Mouse (Mus musculus) kidney, embryonic 15.5 days (tissue): ENCODE measurements around the gene Trim47. TPM values are rescaled to one million over a fixed set of nuclear protein-coding genes. Genes with fewer than 3 reads are reported as not detected.

Experiments
- ATAC-seq: fragments of 200-750 bp; cut with Nextera tagmentation; replicated peaks from 2 replicates; pipeline ENCODE4 v1.8.0; 2017; ENCODE audit warnings: moderate TSS enrichment; ENCODE audit not compliant: low FRiP score
- H3K27ac ChIP-seq: fragments of 300-500 bp; sonication (generic); 2 replicates; pipeline ENCODE4 v1.5.1; 2015; ENCODE audit warnings: mild to moderate bottlenecking, inconsistent platforms
- H3K27me3 ChIP-seq: fragments of 300-500 bp; sonication (generic); 2 replicates; pipeline ENCODE4 v1.6.1; 2015; ENCODE audit warnings: inconsistent platforms
- H3K36me3 ChIP-seq: fragments of 300-500 bp; sonication (generic); 2 replicates; pipeline ENCODE4 v1.6.1; 2015; ENCODE audit warnings: inconsistent platforms
- H3K4me1 ChIP-seq: fragments of 300-500 bp; sonication (generic); 2 replicates; pipeline ENCODE4 v1.6.1; 2015; ENCODE audit warnings: inconsistent platforms
- H3K4me2 ChIP-seq: fragments of 300-500 bp; sonication (generic); 2 replicates; pipeline ENCODE4 v1.6.1; 2015; ENCODE audit warnings: moderate library complexity, mild to moderate bottlenecking, inconsistent platforms
- H3K4me3 ChIP-seq: fragments of 300-500 bp; sonication (generic); replicated peaks from 2 replicates; pipeline ENCODE4 v1.5.1; 2015; ENCODE audit warnings: mild to moderate bottlenecking, inconsistent platforms
- H3K9ac ChIP-seq: fragments of 300-500 bp; sonication (generic); 2 replicates; pipeline ENCODE4 v1.6.1; 2015; ENCODE audit warnings: mild to moderate bottlenecking, inconsistent platforms
- H3K9me3 ChIP-seq: fragments of 300-500 bp; sonication (generic); replicated peaks from 2 replicates; pipeline ENCODE4 v1.6.1; 2016; ENCODE audit warnings: inconsistent platforms
- WGBS: fragments of 180-500 bp; shearing (Covaris S2); methylation state at CpG from one replicate; pipeline ENCODE4 v1.1.7; 2015; ENCODE audit warnings: mixed read lengths; 5-methylcytosine and 5-hydroxymethylcytosine counted together
- polyA plus RNA-seq: library from polyadenylated mRNA; unstranded; fragments of >200 nt; fragmentation: Nextera tagmentation; extraction: Ambion mirVana; gene quantifications from 2 replicates; pipeline ENCODE4 v1.2.1, GENCODE M21; 2015

The Trim47 gene
- polyA plus RNA-seq, 1 experiment from 2014 or later, result 24.6 TPM

- peaks cover 63% of the 10 kb centered on the region for H3K36me3 ChIP-seq
- H3K27me3 ChIP-seq, result no peaks in the 10 kb centered on the region
- 66% methylated on average over 6 of the region's 6 CpGs for WGBS
- H3K4me2 ChIP-seq, result no peak overlapping the region
- no peak overlapping the region for H3K4me3 ChIP-seq
- no peak for ATAC-seq
- peaks cover 35% of the 10 kb centered on the region for H3K4me1 ChIP-seq
- H3K9ac ChIP-seq, result no peak overlapping the region
- H3K27ac ChIP-seq, result no peak overlapping the region
- H3K9me3 ChIP-seq, result no peaks in the 10 kb centered on the region
Observed at GRCm38 (mm10) chr11:116081081-116081480, 45.9 kb downstream of the Trim47 start.

GRCm38 (mm10) chr11:116079511-116079910 is 47.5 kb downstream of the Trim47 start:
- Histone ChIP-seq H3K9me3 (no peaks in the 10 kb centered on the region), H3K36me3 (peaks cover 58% of the 10 kb centered on the region), H3K9ac (no peak overlapping the region), H3K27ac (0 out of 2 replicates have a peak overlapping the region, but pooled peaks have one; percentile 24), H3K4me2 (no peak overlapping the region), H3K4me1 (peaks cover 29% of the 10 kb centered on the region), H3K27me3 (no peaks in the 10 kb centered on the region), H3K4me3 (no peak overlapping the region)
- WGBS, result 84% methylated on average over 10 of the region's 10 CpGs
- ATAC-seq, result no peak

GRCm38 (mm10) chr11:116078676-116079320 is 48.2 kb downstream of the Trim47 start:
- Histone ChIP-seq H3K9me3 (no peaks in the 10 kb centered on the region), H3K27ac (peak overlapping the region; percentile 68), H3K9ac (no peak overlapping the region), H3K36me3 (peaks cover 52% of the 10 kb centered on the region), H3K4me2 (peak overlapping the region; percentile 64; the same call in 1 of the 2 replicates), H3K27me3 (no peaks in the 10 kb centered on the region), H3K4me1 (peaks cover 34% of the 10 kb centered on the region), H3K4me3 (no peak overlapping the region)
- ATAC-seq, result no peak
- WGBS, result 43% methylated on average over 10 of the region's 10 CpGs

GRCm38 (mm10) chr11:116078221-116078620 is 48.8 kb downstream of the Trim47 start:
- Histone ChIP-seq H3K4me1 (peaks cover 34% of the 10 kb centered on the region), H3K36me3 (peaks cover 47% of the 10 kb centered on the region), H3K27ac (peak overlapping the region; percentile 71), H3K4me3 (peak overlapping the region; percentile 35), H3K9ac (peak overlapping the region; percentile 35), H3K9me3 (no peaks in the 10 kb centered on the region), H3K4me2 (peak overlapping the region; percentile 64), H3K27me3 (no peaks in the 10 kb centered on the region)
- peak; percentile 21; the same call in 1 of the 2 replicates for ATAC-seq
- 6% methylated on average over 16 of the region's 16 CpGs for WGBS

- H3K36me3 ChIP-seq, result peaks cover 41% of the 10 kb centered on the region
Observed at GRCm38 (mm10) chr11:116077446-116078204, 49.4 kb downstream of the Trim47 start, which contains the start of gene Unc13d. Gene Unc13d, minus strand, starts transcription at chr11:116077961.

GRCm38 (mm10) chr11:116076836-116077235 is 50.2 kb downstream of the Trim47 start:
- WGBS, result 87% methylated on average over 7 of the region's 7 CpGs
- no peak overlapping the region; the same call in 1 of the 2 replicates for H3K4me3 ChIP-seq
- peaks cover 33% of the 10 kb centered on the region for H3K36me3 ChIP-seq
- no peaks in the 10 kb centered on the region for H3K9me3 ChIP-seq
- H3K27me3 ChIP-seq, result no peaks in the 10 kb centered on the region
- H3K4me2 ChIP-seq, result no peak overlapping the region
- ATAC-seq, result 0 out of 2 replicates have a peak, but pooled peaks have one; percentile 12
- no peak overlapping the region for H3K9ac ChIP-seq
- peaks cover 34% of the 10 kb centered on the region for H3K4me1 ChIP-seq
- no peak overlapping the region for H3K27ac ChIP-seq

More at GRCm38 (mm10) chr11:116077446-116078204, 49.4 kb downstream of the Trim47 start, which contains the start of gene Unc13d:
- ATAC-seq, result peak; percentile 52
- Histone ChIP-seq H3K9ac (peak within 1 kb of the TSS; percentile 35), H3K27me3 (no peaks in the 10 kb centered on the region), H3K9me3 (no peaks in the 10 kb centered on the region), H3K27ac (peak within 1 kb of the TSS; percentile 71), H3K4me2 (peak within 1 kb of the TSS; percentile 64), H3K4me3 (peak within 1 kb of the TSS; percentile 35), H3K4me1 (peaks cover 34% of the 10 kb centered on the region)
- 50% methylated on average over 22 of the region's 22 CpGs for WGBS

GRCm38 (mm10) chr11:116076266-116076540 is 50.8 kb downstream of the Trim47 start:
- no peak overlapping the region for H3K4me2 ChIP-seq
- peaks cover 26% of the 10 kb centered on the region for H3K36me3 ChIP-seq
- no peaks in the 10 kb centered on the region for H3K27me3 ChIP-seq
- H3K9ac ChIP-seq, result no peak overlapping the region
- peaks cover 34% of the 10 kb centered on the region for H3K4me1 ChIP-seq
- H3K4me3 ChIP-seq, result no peak overlapping the region
- WGBS, result 70% methylated on average over 7 of the region's 7 CpGs
- H3K27ac ChIP-seq, result no peak overlapping the region
- H3K9me3 ChIP-seq, result no peaks in the 10 kb centered on the region
- no peak for ATAC-seq

GRCm38 (mm10) chr11:116075539-116076265 is 51.3 kb downstream of the Trim47 start:
- no peak overlapping the region for H3K4me2 ChIP-seq
- 60% methylated on average over 20 of the region's 20 CpGs for WGBS

GRCm38 (mm10) chr11:116074436-116074991 is 52.5 kb downstream of the Trim47 start:
- H3K4me1 ChIP-seq, result peaks cover 32% of the 10 kb centered on the region
- no peak for ATAC-seq
- H3K4me3 ChIP-seq, result no peak overlapping the region
- H3K4me2 ChIP-seq, result no peak overlapping the region
- no peak overlapping the region for H3K9ac ChIP-seq
- peaks cover 9% of the 10 kb centered on the region for H3K36me3 ChIP-seq
- H3K27me3 ChIP-seq, result no peaks in the 10 kb centered on the region
- no peak overlapping the region for H3K27ac ChIP-seq
- 47% methylated on average over 7 of the region's 7 CpGs for WGBS
- no peaks in the 10 kb centered on the region for H3K9me3 ChIP-seq

More at GRCm38 (mm10) chr11:116075539-116076265, 51.3 kb downstream of the Trim47 start:
- Histone ChIP-seq H3K36me3 (peaks cover 21% of the 10 kb centered on the region), H3K9ac (no peak overlapping the region), H3K4me3 (no peak overlapping the region), H3K27ac (no peak overlapping the region), H3K4me1 (peaks cover 34% of the 10 kb centered on the region), H3K27me3 (no peaks in the 10 kb centered on the region), H3K9me3 (no peaks in the 10 kb centered on the region)
- no peak for ATAC-seq

GRCm38 (mm10) chr11:116072608-116073007 is 54.4 kb downstream of the Trim47 start:
- Histone ChIP-seq H3K9me3 (no peaks in the 10 kb centered on the region), H3K4me1 (peaks cover 14% of the 10 kb centered on the region), H3K36me3 (no peaks in the 10 kb centered on the region), H3K9ac (no peak overlapping the region), H3K4me3 (no peak overlapping the region), H3K27ac (no peak overlapping the region), H3K27me3 (no peaks in the 10 kb centered on the region), H3K4me2 (no peak overlapping the region)
- no peak for ATAC-seq
- WGBS, result 84% methylated on average over 3 of the region's 3 CpGs

- H3K4me3 ChIP-seq, result no peak overlapping the region
- no peaks in the 10 kb centered on the region for H3K9me3 ChIP-seq
- no peaks in the 10 kb centered on the region for H3K36me3 ChIP-seq
- 57% methylated on average over 5 of the region's 5 CpGs for WGBS
- ATAC-seq, result no peak
- H3K9ac ChIP-seq, result no peak overlapping the region
- peaks cover 12% of the 10 kb centered on the region; the same call in 1 of the 2 replicates for H3K4me1 ChIP-seq
- H3K27me3 ChIP-seq, result no peaks in the 10 kb centered on the region
- no peak overlapping the region for H3K4me2 ChIP-seq
- no peak overlapping the region for H3K27ac ChIP-seq
Observed at GRCm38 (mm10) chr11:116071510-116071909, 55.5 kb downstream of the Trim47 start.
